Mouse (Mus musculus): Measurements from ENCODE around the gene Lpar6.

Gene Lpar6

GRCm38 (mm10) chr14:73255426-73255970 is 17.8 kb downstream of the Lpar6 start:
- DNase-seq (ENCODE audit: low spot score): no peak

GRCm38 (mm10) chr14:73257348-73257747 is 19.7 kb downstream of the Lpar6 start:
- no peak for DNase-seq (ENCODE audit: low spot score)

- no peak for DNase-seq (ENCODE audit: low spot score)
Observed at GRCm38 (mm10) chr14:73258181-73258580, 20.5 kb downstream of the Lpar6 start.

GRCm38 (mm10) chr14:73262210-73262609 is 24.5 kb downstream of the Lpar6 start:
- DNase-seq (ENCODE audit: low spot score): no peak

- no peak for DNase-seq (ENCODE audit: low spot score)
Observed at GRCm38 (mm10) chr14:73266166-73266565, 28.5 kb downstream of the Lpar6 start.

- DNase-seq (ENCODE audit: low spot score): no peak
Observed at GRCm38 (mm10) chr14:73271807-73272206, 34.1 kb downstream of the Lpar6 start.

- no peak for DNase-seq (ENCODE audit: low spot score)
Observed at GRCm38 (mm10) chr14:73279096-73279495, 41.4 kb downstream of the Lpar6 start.

- DNase-seq (ENCODE audit: low spot score): peak; percentile 10
Observed at GRCm38 (mm10) chr14:73280996-73281395, 43.3 kb downstream of the Lpar6 start.

- DNase-seq (ENCODE audit: low spot score): no peak
Observed at GRCm38 (mm10) chr14:73289915-73290314, 52.2 kb downstream of the Lpar6 start.

GRCm38 (mm10) chr14:73292434-73292833 is 54.7 kb downstream of the Lpar6 start:
- DNase-seq (ENCODE audit: low spot score): no peak

All from MN1 (cell line).